Mouse (Mus musculus) urinary bladder, postnatal 10 days (tissue): ENCODE results near the gene Skint8.
"Not testable (repeated sequence)": the region's sequence is repeated elsewhere in the genome, so short reads cannot be mapped to it uniquely, and the experiment has no call there.

Source experiments
- DNase-seq: peaks from one replicate; pipeline ENCODE4 v3.0.0; 2022; ENCODE audit warnings: low spot score

The Skint8 gene

GRCm38 (mm10) chr4:111919092-111919491 is at the start of gene Skint8:
Gene Skint8, plus strand, starts transcription at chr4:111919392.
- DNase-seq, result no peak

GRCm38 (mm10) chr4:111880112-111880875 is 38.9 kb upstream of the Skint8 start:
- no peak for DNase-seq

GRCm38 (mm10) chr4:111883543-111883942 is 35.6 kb upstream of the Skint8 start:
- DNase-seq, result no peak

DNA sequence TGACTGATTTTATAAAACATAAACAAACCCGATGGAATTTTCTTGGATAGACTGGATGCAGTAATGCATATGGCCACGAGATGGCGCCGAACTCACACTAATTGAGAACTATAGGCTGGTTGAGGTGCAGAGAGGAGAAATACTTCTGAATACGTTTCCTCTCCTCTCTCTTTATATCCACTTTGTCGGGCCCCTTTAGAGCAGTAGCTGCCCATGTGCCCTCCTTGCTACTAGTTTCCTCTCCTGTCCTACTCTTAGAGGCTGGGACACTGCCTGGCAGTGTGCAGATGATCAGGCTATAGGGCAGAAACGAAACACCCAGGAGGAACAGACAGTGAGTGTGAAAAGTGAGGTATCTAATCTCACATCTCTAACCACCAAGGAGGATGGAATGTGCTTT is 33.2 kb upstream of the Skint8 start:
- DNase-seq, result no peak

- peak; percentile 25 for DNase-seq
Observed at GRCm38 (mm10) chr4:111886607-111887006, 32.6 kb upstream of the Skint8 start.

- DNase-seq, result no peak
Observed at GRCm38 (mm10) chr4:111892138-111892537, 27.1 kb upstream of the Skint8 start.

GRCm38 (mm10) chr4:111897755-111898154 is 21.4 kb upstream of the Skint8 start:
- DNase-seq, result no peak

DNA sequence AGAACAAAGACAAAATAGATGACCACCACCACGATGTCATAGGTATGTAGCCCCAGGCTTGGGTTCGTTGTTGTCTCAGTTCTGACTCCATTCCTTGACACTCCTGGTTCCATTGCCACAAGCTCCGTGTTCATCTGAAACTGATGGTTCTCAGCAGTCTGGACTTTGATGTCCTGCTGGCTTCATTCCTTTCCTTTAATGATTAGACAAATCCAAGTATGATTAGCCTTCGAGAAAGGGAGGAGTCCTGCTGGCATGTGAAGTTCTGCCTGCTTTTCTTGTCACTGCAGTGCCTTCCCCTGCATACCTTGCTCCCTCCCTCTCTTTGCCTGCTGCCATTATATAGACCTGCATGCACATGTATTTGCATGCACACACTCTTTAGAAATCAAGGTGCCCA is 20.6 kb upstream of the Skint8 start:
- no peak for DNase-seq

DNA sequence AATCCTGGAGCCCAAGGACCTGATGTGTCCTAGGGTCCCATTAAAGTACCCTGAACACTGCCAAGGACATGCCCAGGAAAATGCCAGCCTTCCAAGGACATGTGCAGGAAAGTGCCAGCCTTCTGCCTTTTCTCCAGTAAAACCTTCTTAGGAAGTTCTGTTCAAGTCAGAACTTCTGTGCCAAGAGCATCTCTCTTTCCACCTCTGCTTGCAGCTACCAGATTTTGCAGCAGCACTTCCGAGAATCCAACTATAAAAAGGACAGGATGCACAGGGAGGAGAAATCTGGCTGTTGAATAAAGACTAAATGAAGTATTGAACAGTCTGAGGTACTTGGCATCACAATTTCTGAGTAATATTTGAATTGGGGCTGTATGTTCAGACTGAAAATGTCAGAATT is 18.7 kb upstream of the Skint8 start:
- DNase-seq, result not testable (repeated sequence)

- no peak for DNase-seq
Observed at GRCm38 (mm10) chr4:111901473-111901872, 17.7 kb upstream of the Skint8 start.

- no peak for DNase-seq
Observed at GRCm38 (mm10) chr4:111902775-111903174, 16.4 kb upstream of the Skint8 start, which contains the start of gene Slc5a9. Gene Slc5a9, minus strand, starts transcription at chr4:111902918.

- no peak for DNase-seq
Observed at GRCm38 (mm10) chr4:111907926-111908325, 11.3 kb upstream of the Skint8 start.

- no peak for DNase-seq
Observed at GRCm38 (mm10) chr4:111961309-111961708, 42.1 kb downstream of the Skint8 start.

GRCm38 (mm10) chr4:111963241-111963640 is 44.0 kb downstream of the Skint8 start:
- DNase-seq, result not testable (repeated sequence)

- no peak for DNase-seq
Observed at GRCm38 (mm10) chr4:111963669-111964068, 44.5 kb downstream of the Skint8 start.

DNA sequence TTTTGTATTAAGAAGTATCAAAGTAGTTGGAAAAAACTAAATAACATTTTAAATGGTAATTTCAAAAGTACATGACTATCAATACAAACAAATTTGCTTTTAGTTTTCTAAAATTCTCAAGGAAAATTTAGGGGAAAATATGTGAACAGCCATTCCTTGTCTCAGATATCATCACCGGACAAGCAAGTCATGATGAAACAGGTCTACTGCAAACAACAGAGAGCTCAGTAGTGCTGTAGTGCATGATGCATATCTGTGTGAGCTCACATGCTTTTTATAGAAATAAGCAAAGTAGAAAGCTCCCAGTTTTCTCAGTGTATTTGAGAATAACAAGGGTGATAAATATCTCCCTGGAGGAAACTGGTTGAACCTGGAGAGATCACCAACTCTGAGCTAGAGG is 53.4 kb downstream of the Skint8 start, which contains the start of gene Skint7:
Skint7 (plus strand) TSS at position 301 of the 400 bp plus-strand sequence.
- no peak for DNase-seq
